Mouse (Mus musculus) testis, adult 2 months (tissue): Measurements from ENCODE around the gene Klhl10.

Experiments used
- CTCF ChIP-seq: fragments of 200-500 bp; IDR thresholded peaks from 2 replicates; pipeline ENCODE4 v1.5.1; 2012; ENCODE audit warnings: low read depth, mild to moderate bottlenecking, inconsistent platforms, low read length, moderate library complexity; ENCODE audit not compliant: control insufficient read depth, insufficient read depth, insufficient replicate concordance
- POLR2A ChIP-seq: fragments of 200-500 bp; IDR thresholded peaks from 2 replicates; pipeline ENCODE4 v1.6.1; 2012; ENCODE audit warnings: low read depth, mild to moderate bottlenecking, inconsistent platforms, low read length, moderate library complexity; ENCODE audit not compliant: control insufficient read depth

DNA sequence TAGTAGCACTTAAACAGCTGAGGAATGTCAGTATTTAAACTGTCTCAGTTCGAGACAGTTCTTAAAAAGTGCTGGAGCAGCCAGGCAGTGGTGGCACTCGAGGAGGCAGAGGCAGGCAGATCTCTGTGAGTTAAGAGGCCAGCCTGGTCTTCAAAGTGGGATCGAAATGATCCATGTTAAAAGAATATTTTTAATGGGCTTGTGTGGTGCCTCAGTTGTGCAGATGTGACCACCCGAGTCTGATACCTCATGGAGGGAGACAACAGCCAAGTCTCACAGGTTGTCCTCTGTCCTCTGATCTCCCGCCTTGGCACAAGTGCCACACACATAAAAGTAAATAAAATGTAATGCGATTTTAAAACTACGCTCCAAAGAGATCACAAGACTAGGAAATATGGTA is 43.2 kb upstream of the Klhl10 start:
- no peak for TF ChIP-seq CTCF
- no peak for TF ChIP-seq POLR2A
